Mouse (Mus musculus) hindbrain, embryonic 11.5 days (tissue): ENCODE measurements around the gene Pdzrn3. TPM values are rescaled to one million over a fixed set of nuclear protein-coding genes. Genes with fewer than 3 reads are reported as not detected.

Source experiments
- ATAC-seq: fragments of 200-750 bp; cut with Nextera tagmentation; 2 replicates; pipeline ENCODE4 v1.8.0; 2017; ENCODE audit warnings: mild to moderate bottlenecking, moderate TSS enrichment, moderate library complexity; ENCODE audit not compliant: low FRiP score
- DNase-seq: peaks from one replicate; pipeline ENCODE4 v3.0.0-alpha.2; 2015; ENCODE audit warnings: low spot score
- H3K27ac ChIP-seq: fragments of 300-500 bp; sonication (generic); 2 replicates; pipeline ENCODE4 v1.5.1; 2014; ENCODE audit warnings: mild to moderate bottlenecking, low read depth, low read length
- H3K27me3 ChIP-seq: fragments of 300-500 bp; sonication (generic); 2 replicates; pipeline ENCODE4 v1.6.1; 2014; ENCODE audit warnings: mild to moderate bottlenecking, low read length, moderate library complexity, mixed read lengths; ENCODE audit not compliant: control insufficient read depth, insufficient read depth
- H3K36me3 ChIP-seq: fragments of 300-500 bp; sonication (generic); 2 replicates; pipeline ENCODE4 v1.6.1; 2014; ENCODE audit warnings: mild to moderate bottlenecking, low read length, moderate library complexity, mixed read lengths; ENCODE audit not compliant: control insufficient read depth, insufficient read depth
- H3K4me1 ChIP-seq: fragments of 300-500 bp; sonication (generic); replicated peaks from 2 replicates; pipeline ENCODE4 v1.6.1; 2014; ENCODE audit warnings: low read length, mixed read lengths; ENCODE audit not compliant: control insufficient read depth, insufficient read depth
- H3K4me2 ChIP-seq: fragments of 300-500 bp; sonication (generic); replicated peaks from 2 replicates; pipeline ENCODE4 v1.6.1; 2014; ENCODE audit warnings: mild to moderate bottlenecking, low read depth, low read length
- H3K4me3 ChIP-seq: fragments of 300-500 bp; sonication (generic); 2 replicates; pipeline ENCODE4 v1.5.1; 2014; ENCODE audit warnings: low read depth, low read length
- H3K9ac ChIP-seq: fragments of 300-500 bp; sonication (generic); 2 replicates; pipeline ENCODE4 v1.6.1; 2014; ENCODE audit warnings: low read depth, low read length
- H3K9me3 ChIP-seq: fragments of 300-500 bp; sonication (generic); 2 replicates; pipeline ENCODE4 v1.6.1; 2016; ENCODE audit warnings: low read length; ENCODE audit not compliant: control insufficient read depth
- WGBS: fragments of 180-500 bp; shearing (Covaris S2); extraction: QIAGEN DNeasy Blood & Tissue Kit; methylation state at CpG from one replicate; pipeline ENCODE4 v1.1.7; 2014; 5-methylcytosine and 5-hydroxymethylcytosine counted together
- polyA plus RNA-seq: library from polyadenylated mRNA; unstranded; fragments of >200 nt; fragmentation: Nextera tagmentation; extraction: Ambion mirVana; gene quantifications from 2 replicates; pipeline ENCODE4 v1.2.1, GENCODE M21; 2014

Pdzrn3 gene
- polyA plus RNA-seq, 1 experiment from 2014 or later, result 20.5 TPM

GRCm38 (mm10) chr6:101287077-101287476 is 90.6 kb downstream of the Pdzrn3 start:
- no peak overlapping the region for H3K4me2 ChIP-seq
- H3K9ac ChIP-seq, result no peak overlapping the region
- WGBS, result 90% methylated on average over 2 of the region's 2 CpGs
- ATAC-seq (no peak), DNase-seq (no peak)
- H3K27me3 ChIP-seq, result no peaks in the 10 kb centered on the region
- no peaks in the 10 kb centered on the region; the same call in 1 of the 2 replicates for H3K4me1 ChIP-seq
- no peak overlapping the region for H3K4me3 ChIP-seq
- H3K9me3 ChIP-seq, result no peaks in the 10 kb centered on the region
- no peak overlapping the region for H3K27ac ChIP-seq
- H3K36me3 ChIP-seq, result no peaks in the 10 kb centered on the region

- no peaks in the 10 kb centered on the region for H3K36me3 ChIP-seq
- H3K9me3 ChIP-seq, result no peaks in the 10 kb centered on the region
- H3K4me2 ChIP-seq, result no peak overlapping the region
- no peaks in the 10 kb centered on the region for H3K27me3 ChIP-seq
- ATAC-seq, result peak; percentile 47; the same call in 1 of the 2 replicates
- H3K27ac ChIP-seq, result no peak overlapping the region
- 40% methylated on average over 6 of the region's 6 CpGs for WGBS
- H3K9ac ChIP-seq, result no peak overlapping the region
- no peak for DNase-seq
- no peak overlapping the region for H3K4me3 ChIP-seq
- no peaks in the 10 kb centered on the region; the same call in 1 of the 2 replicates for H3K4me1 ChIP-seq
These were observed 93.2 kb downstream of the Pdzrn3 start for GRCm38 (mm10) chr6:101284368-101284955.

GRCm38 (mm10) chr6:101283891-101284290 is 93.8 kb downstream of the Pdzrn3 start:
- ATAC-seq, result no peak
- Histone ChIP-seq H3K9ac (no peak overlapping the region), H3K9me3 (no peaks in the 10 kb centered on the region), H3K4me2 (no peak overlapping the region), H3K4me3 (no peak overlapping the region), H3K36me3 (no peaks in the 10 kb centered on the region), H3K27me3 (no peaks in the 10 kb centered on the region), H3K27ac (no peak overlapping the region), H3K4me1 (no peaks in the 10 kb centered on the region; the same call in 1 of the 2 replicates)
- 71% methylated on average over 3 of the region's 3 CpGs for WGBS
- no peak for DNase-seq

- no peaks in the 10 kb centered on the region for H3K36me3 ChIP-seq
- H3K4me2 ChIP-seq, result no peak overlapping the region
- no peaks in the 10 kb centered on the region for H3K9me3 ChIP-seq
- no peak overlapping the region for H3K9ac ChIP-seq
- WGBS, result 36% methylated on average over 3 of the region's 3 CpGs
- H3K4me3 ChIP-seq, result no peak overlapping the region
- H3K27me3 ChIP-seq, result no peaks in the 10 kb centered on the region
- H3K4me1 ChIP-seq, result no peaks in the 10 kb centered on the region; the same call in 1 of the 2 replicates
- DNase-seq (no peak), ATAC-seq (no peak)
- no peak overlapping the region for H3K27ac ChIP-seq
These were observed 96.1 kb downstream of the Pdzrn3 start for GRCm38 (mm10) chr6:101281644-101282043.

- H3K9ac ChIP-seq, result no peak overlapping the region
- no peaks in the 10 kb centered on the region for H3K27me3 ChIP-seq
- H3K4me2 ChIP-seq, result no peak overlapping the region
- no peak overlapping the region for H3K27ac ChIP-seq
- no peak overlapping the region for H3K4me3 ChIP-seq
- no peaks in the 10 kb centered on the region for H3K9me3 ChIP-seq
- H3K36me3 ChIP-seq, result no peaks in the 10 kb centered on the region
- WGBS, result 22% methylated on average over 9 of the region's 9 CpGs
- DNase-seq (no peak), ATAC-seq (no peak)
- H3K4me1 ChIP-seq, result no peaks in the 10 kb centered on the region; the same call in 1 of the 2 replicates
These were observed 96.9 kb downstream of the Pdzrn3 start for GRCm38 (mm10) chr6:101280811-101281218.

- Histone ChIP-seq H3K9ac (no peak overlapping the region), H3K4me3 (no peak overlapping the region), H3K4me1 (no peaks in the 10 kb centered on the region; the same call in 1 of the 2 replicates), H3K4me2 (no peak overlapping the region), H3K27me3 (no peaks in the 10 kb centered on the region), H3K9me3 (no peaks in the 10 kb centered on the region), H3K27ac (no peak overlapping the region), H3K36me3 (no peaks in the 10 kb centered on the region)
- ATAC-seq (no peak), DNase-seq (no peak)
- 80% methylated on average over 13 of the region's 13 CpGs for WGBS
These were observed 99.3 kb downstream of the Pdzrn3 start for GRCm38 (mm10) chr6:101278286-101278932.

GRCm38 (mm10) chr6:101276261-101276660 is 101.4 kb downstream of the Pdzrn3 start:
- Histone ChIP-seq H3K27me3 (no peaks in the 10 kb centered on the region; the same call in 1 of the 2 replicates), H3K4me1 (no peaks in the 10 kb centered on the region), H3K9me3 (no peaks in the 10 kb centered on the region), H3K27ac (no peak overlapping the region), H3K9ac (no peak overlapping the region), H3K4me3 (no peak overlapping the region), H3K4me2 (no peak overlapping the region), H3K36me3 (no peaks in the 10 kb centered on the region)
- no peak for ATAC-seq
- 89% methylated on average over 8 of the region's 8 CpGs for WGBS
- DNase-seq, result no peak

- no peaks in the 10 kb centered on the region for H3K36me3 ChIP-seq
- no peak for DNase-seq
- no peaks in the 10 kb centered on the region for H3K4me1 ChIP-seq
- H3K9me3 ChIP-seq, result no peaks in the 10 kb centered on the region
- H3K9ac ChIP-seq, result no peak overlapping the region
- ATAC-seq, result no peak
- no peak overlapping the region for H3K4me3 ChIP-seq
- 90% methylated on average over 3 of the region's 3 CpGs for WGBS
- no peak overlapping the region for H3K27ac ChIP-seq
- H3K27me3 ChIP-seq, result no peaks in the 10 kb centered on the region; the same call in 1 of the 2 replicates
- no peak overlapping the region for H3K4me2 ChIP-seq
These were observed 101.9 kb downstream of the Pdzrn3 start for GRCm38 (mm10) chr6:101275806-101276205.

- H3K4me2 ChIP-seq, result no peak overlapping the region
- no peaks in the 10 kb centered on the region for H3K9me3 ChIP-seq
- no peak overlapping the region for H3K4me3 ChIP-seq
- no peak overlapping the region for H3K27ac ChIP-seq
- 89% methylated on average over 2 of the region's 2 CpGs for WGBS
- no peak overlapping the region for H3K9ac ChIP-seq
- H3K4me1 ChIP-seq, result 0 out of 2 replicates have a peak, but pooled peaks cover 2% of the 10 kb centered on the region
- no peaks in the 10 kb centered on the region; the same call in 1 of the 2 replicates for H3K27me3 ChIP-seq
- DNase-seq (no peak), ATAC-seq (no peak)
- no peaks in the 10 kb centered on the region for H3K36me3 ChIP-seq
These were observed 102.9 kb downstream of the Pdzrn3 start for GRCm38 (mm10) chr6:101274846-101275245.
